Mouse (Mus musculus): ENCODE results near the gene Slc16a13.

GRCm38 (mm10) chr11:70232546-70232945, 11.7 kb upstream of the Slc16a13 start:
- TF ChIP-seq POLR2A (IDR thresholded peaks at IDR 0.05; ENCODE audit: extremely low read depth, insufficient read depth, low read length) (no peak), CTCF (IDR thresholded peaks at IDR 0.05; ENCODE audit: low read depth, low read length) (no peak)
